Mouse (Mus musculus) erythroblast, embryonic 14.5 days (primary cell): ENCODE results near the gene Dapl1.

Source experiments
- GATA1 ChIP-seq: IDR thresholded peaks from 2 replicates; pipeline ENCODE4 v1.6.1; 2012; ENCODE audit warnings: low read length, inconsistent platforms, mixed read lengths
- TAL1 ChIP-seq: IDR thresholded peaks from 3 replicates; pipeline ENCODE4 v1.6.1; 2012; ENCODE audit warnings: low read length, inconsistent platforms, mixed read lengths

DNA sequence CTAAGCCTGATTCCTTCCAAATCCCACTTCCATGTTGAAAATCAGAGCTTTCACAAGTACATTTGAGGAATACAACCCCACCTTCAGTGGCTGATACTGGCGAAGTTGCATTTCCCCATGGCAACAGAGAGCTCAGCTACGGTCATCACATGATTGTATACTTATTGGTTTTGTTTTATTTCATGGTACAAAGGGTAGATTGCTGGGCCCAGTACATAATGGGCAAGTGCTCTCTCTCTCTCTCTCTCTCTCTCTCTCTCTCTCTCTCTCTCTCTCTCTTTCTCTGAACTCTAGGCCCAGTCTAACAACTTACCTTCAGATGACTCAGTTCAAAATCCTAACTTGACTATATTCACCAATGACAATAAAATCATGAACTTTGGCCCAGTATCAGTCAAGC is 52.5 kb downstream of the Dapl1 start:
- TF ChIP-seq GATA1: no peak
- TF ChIP-seq TAL1: no peak
